Mouse (Mus musculus): ENCODE data around the gene Cops3. TPM values are rescaled to one million over a fixed set of nuclear protein-coding genes. Genes with fewer than 3 reads are reported as not detected.

Gene Cops3
- polyA plus RNA-seq, 1 experiment from 2014 or later: 199 TPM

GRCm38 (mm10) chr11:59805656-59806055, 34.0 kb downstream of the Cops3 start:
- Histone ChIP-seq H3K36me3 (replicated peaks; ENCODE audit: control insufficient read depth, insufficient read depth) (peaks cover 73% of the 10 kb centered on the region), H3K9me3 (ENCODE audit: control insufficient read depth, low read length) (no peaks in the 10 kb centered on the region), H3K4me2 (replicated peaks) (no peak overlapping the region), H3K4me3 (replicated peaks; ENCODE audit: low read length) (no peak overlapping the region), H3K4me1 (replicated peaks; ENCODE audit: control insufficient read depth, insufficient read depth, low read length) (peaks cover 9% of the 10 kb centered on the region), H3K27ac (no peak overlapping the region), H3K9ac (no peak overlapping the region), H3K27me3 (ENCODE audit: control insufficient read depth, insufficient read depth, low read length) (no peaks in the 10 kb centered on the region)
- ATAC-seq (ENCODE audit: low FRiP score): no peak
- DNase-seq (ENCODE audit: low spot score): no peak
- WGBS: 96% methylated on average over 2 of the region's 2 CpGs

GRCm38 (mm10) chr11:59805256-59805655, 34.4 kb downstream of the Cops3 start:
- no peak overlapping the region for H3K4me3 ChIP-seq (replicated peaks; ENCODE audit: low read length)
- H3K9me3 ChIP-seq (ENCODE audit: control insufficient read depth, low read length): no peaks in the 10 kb centered on the region
- H3K4me1 ChIP-seq (replicated peaks; ENCODE audit: control insufficient read depth, insufficient read depth, low read length): peaks cover 9% of the 10 kb centered on the region
- DNase-seq (ENCODE audit: low spot score): no peak
- H3K4me2 ChIP-seq (replicated peaks): no peak overlapping the region
- H3K27me3 ChIP-seq (ENCODE audit: control insufficient read depth, insufficient read depth, low read length): no peaks in the 10 kb centered on the region
- H3K36me3 ChIP-seq (replicated peaks; ENCODE audit: control insufficient read depth, insufficient read depth): peaks cover 77% of the 10 kb centered on the region
- WGBS: 92% methylated on average over 1 of the region's 1 CpGs
- H3K27ac ChIP-seq: no peak overlapping the region
- H3K9ac ChIP-seq: no peak overlapping the region
- no peak for ATAC-seq (ENCODE audit: low FRiP score)

- Histone ChIP-seq H3K4me1 (replicated peaks; ENCODE audit: control insufficient read depth, insufficient read depth, low read length) (peaks cover 9% of the 10 kb centered on the region), H3K27ac (no peak overlapping the region), H3K9ac (no peak overlapping the region), H3K4me2 (replicated peaks) (no peak overlapping the region), H3K36me3 (replicated peaks; ENCODE audit: control insufficient read depth, insufficient read depth) (peaks cover 84% of the 10 kb centered on the region), H3K27me3 (ENCODE audit: control insufficient read depth, insufficient read depth, low read length) (no peaks in the 10 kb centered on the region), H3K9me3 (ENCODE audit: control insufficient read depth, low read length) (no peaks in the 10 kb centered on the region), H3K4me3 (replicated peaks; ENCODE audit: low read length) (no peak overlapping the region)
- WGBS: 94% methylated on average over 22 of the region's 22 CpGs
- ATAC-seq (ENCODE audit: low FRiP score) (no peak), DNase-seq (ENCODE audit: low spot score) (no peak)
Measured at GRCm38 (mm10) chr11:59804409-59805110, 35.1 kb downstream of the Cops3 start.

- Histone ChIP-seq H3K27me3 (ENCODE audit: control insufficient read depth, insufficient read depth, low read length) (no peaks in the 10 kb centered on the region), H3K9me3 (ENCODE audit: control insufficient read depth, low read length) (no peaks in the 10 kb centered on the region), H3K4me2 (replicated peaks) (no peak overlapping the region), H3K4me1 (replicated peaks; ENCODE audit: control insufficient read depth, insufficient read depth, low read length) (peaks cover 5% of the 10 kb centered on the region), H3K36me3 (replicated peaks; ENCODE audit: control insufficient read depth, insufficient read depth) (peaks cover 95% of the 10 kb centered on the region), H3K9ac (no peak overlapping the region), H3K27ac (no peak overlapping the region), H3K4me3 (replicated peaks; ENCODE audit: low read length) (no peak overlapping the region)
- WGBS: 94% methylated on average over 14 of the region's 14 CpGs
- no peak for DNase-seq (ENCODE audit: low spot score)
- no peak for ATAC-seq (ENCODE audit: low FRiP score)
Measured at GRCm38 (mm10) chr11:59803516-59803915, 36.1 kb downstream of the Cops3 start.

DNA sequence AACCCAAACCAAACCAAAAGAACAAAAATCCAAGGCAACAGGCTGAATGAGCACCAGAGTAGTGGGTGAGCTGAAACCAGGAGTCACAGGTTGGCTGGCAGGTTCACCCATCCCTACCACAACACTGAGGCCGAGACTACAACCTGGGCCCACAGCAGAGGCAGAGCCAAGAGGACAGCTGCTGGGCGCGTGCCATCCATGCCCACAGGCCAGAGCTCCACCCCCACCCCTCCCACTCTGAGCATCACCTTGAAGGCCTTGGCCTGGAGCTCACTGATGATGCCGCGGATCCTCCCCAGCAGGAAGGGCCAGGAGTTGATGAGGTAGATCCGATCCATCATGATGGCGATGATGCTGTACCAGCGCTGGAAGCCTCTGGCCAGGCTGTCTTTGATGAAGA, 37.8 kb downstream of the Cops3 start:
- 96% methylated on average over 8 of the region's 8 CpGs for WGBS

DNA sequence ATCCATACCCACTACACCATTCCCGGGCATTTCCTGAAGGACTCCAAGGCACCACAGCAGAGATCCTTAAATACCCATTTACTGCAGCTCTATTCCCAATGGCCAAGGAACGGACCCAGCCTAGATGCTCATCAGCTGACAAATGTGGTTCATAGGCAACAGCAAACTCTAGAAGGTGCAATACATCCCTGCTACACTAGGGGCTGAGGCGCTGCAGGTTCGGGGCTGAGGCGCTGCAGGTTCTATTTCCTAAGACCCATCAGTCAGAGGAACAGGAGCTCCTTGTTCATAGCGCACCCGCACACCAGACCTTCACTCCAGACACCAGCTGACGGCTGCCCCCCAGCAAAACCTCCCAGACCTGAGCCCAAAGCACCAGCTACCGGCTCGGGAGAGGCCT, 39.2 kb downstream of the Cops3 start:
- no peak overlapping the region for H3K4me3 ChIP-seq (replicated peaks; ENCODE audit: low read length)
- WGBS: 93% methylated on average over 10 of the region's 10 CpGs
- H3K27ac ChIP-seq: no peak overlapping the region
- H3K9ac ChIP-seq: no peak overlapping the region
- H3K27me3 ChIP-seq (ENCODE audit: control insufficient read depth, insufficient read depth, low read length): no peaks in the 10 kb centered on the region
- no peak for ATAC-seq (ENCODE audit: low FRiP score)
- H3K4me2 ChIP-seq (replicated peaks): no peak overlapping the region
- H3K9me3 ChIP-seq (ENCODE audit: control insufficient read depth, low read length): no peaks in the 10 kb centered on the region
- H3K36me3 ChIP-seq (replicated peaks; ENCODE audit: control insufficient read depth, insufficient read depth): peaks cover 100% of the 10 kb centered on the region
- no peaks in the 10 kb centered on the region for H3K4me1 ChIP-seq (replicated peaks; ENCODE audit: control insufficient read depth, insufficient read depth, low read length)
- DNase-seq (ENCODE audit: low spot score): no peak

More for the DNA sequence above, 37.8 kb downstream of the Cops3 start:
- Histone ChIP-seq H3K36me3 (replicated peaks; ENCODE audit: control insufficient read depth, insufficient read depth) (peaks cover 100% of the 10 kb centered on the region), H3K4me2 (replicated peaks) (no peak overlapping the region), H3K9me3 (ENCODE audit: control insufficient read depth, low read length) (no peaks in the 10 kb centered on the region), H3K27ac (no peak overlapping the region), H3K4me1 (replicated peaks; ENCODE audit: control insufficient read depth, insufficient read depth, low read length) (no peaks in the 10 kb centered on the region), H3K9ac (no peak overlapping the region), H3K4me3 (replicated peaks; ENCODE audit: low read length) (no peak overlapping the region), H3K27me3 (ENCODE audit: control insufficient read depth, insufficient read depth, low read length) (no peaks in the 10 kb centered on the region)
- DNase-seq (ENCODE audit: low spot score) (no peak), ATAC-seq (ENCODE audit: low FRiP score) (no peak)

GRCm38 (mm10) chr11:59793390-59793789, 46.2 kb downstream of the Cops3 start:
- DNase-seq (ENCODE audit: low spot score) (no peak), ATAC-seq (ENCODE audit: low FRiP score) (no peak)
- Histone ChIP-seq H3K27me3 (ENCODE audit: control insufficient read depth, insufficient read depth, low read length) (no peaks in the 10 kb centered on the region), H3K36me3 (replicated peaks; ENCODE audit: control insufficient read depth, insufficient read depth) (peaks cover 79% of the 10 kb centered on the region), H3K4me2 (replicated peaks) (no peak overlapping the region), H3K4me1 (replicated peaks; ENCODE audit: control insufficient read depth, insufficient read depth, low read length) (no peaks in the 10 kb centered on the region), H3K9me3 (ENCODE audit: control insufficient read depth, low read length) (no peaks in the 10 kb centered on the region), H3K27ac (no peak overlapping the region), H3K9ac (no peak overlapping the region), H3K4me3 (replicated peaks; ENCODE audit: low read length) (no peak overlapping the region)
- WGBS: 89% methylated on average over 6 of the region's 6 CpGs

GRCm38 (mm10) chr11:59789311-59789710, 50.3 kb downstream of the Cops3 start:
- H3K27ac ChIP-seq: no peak overlapping the region
- no peak overlapping the region for H3K4me2 ChIP-seq (replicated peaks)
- H3K9ac ChIP-seq: no peak overlapping the region
- H3K27me3 ChIP-seq (ENCODE audit: control insufficient read depth, insufficient read depth, low read length): no peaks in the 10 kb centered on the region
- WGBS: 92% methylated on average over 1 of the region's 1 CpGs
- ATAC-seq (ENCODE audit: low FRiP score) (no peak), DNase-seq (ENCODE audit: low spot score) (no peak)
- H3K4me3 ChIP-seq (replicated peaks; ENCODE audit: low read length): no peak overlapping the region
- 0 out of 2 replicates have a peak, but pooled peaks cover 5% of the 10 kb centered on the region for H3K4me1 ChIP-seq (replicated peaks; ENCODE audit: control insufficient read depth, insufficient read depth, low read length)
- H3K36me3 ChIP-seq (replicated peaks; ENCODE audit: control insufficient read depth, insufficient read depth): peaks cover 38% of the 10 kb centered on the region
- no peaks in the 10 kb centered on the region for H3K9me3 ChIP-seq (ENCODE audit: control insufficient read depth, low read length)

DNA sequence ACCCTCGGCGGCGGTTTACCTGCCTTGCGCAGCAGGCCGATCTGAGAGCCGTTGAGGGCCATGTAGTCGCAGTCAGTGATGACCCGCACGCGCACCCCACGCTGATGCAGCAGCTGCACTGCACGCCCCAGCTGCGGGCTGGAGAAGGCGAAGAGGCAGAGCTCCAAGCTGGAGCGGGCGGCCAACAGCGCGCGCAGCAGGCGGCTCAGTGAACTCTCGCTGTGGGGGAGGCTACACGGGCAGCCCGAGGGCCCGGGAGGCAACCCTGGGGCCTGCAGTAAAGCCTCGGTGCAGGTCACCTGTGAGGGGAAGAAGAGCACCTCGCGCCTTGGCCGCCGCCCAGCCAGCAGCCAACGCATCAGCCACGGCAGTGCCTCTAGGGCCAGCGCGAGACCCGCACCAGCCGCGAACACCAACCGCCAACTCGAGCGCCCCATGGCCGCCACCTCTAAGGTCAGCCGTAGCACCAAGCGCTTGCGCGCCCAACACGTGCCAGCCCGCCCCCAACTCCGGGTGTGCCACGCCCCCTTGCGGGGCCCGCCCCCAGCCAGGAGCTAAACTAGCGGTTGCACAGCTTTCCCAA, 52.3 kb downstream of the Cops3 start, which contains the start of gene Pld6:
Gene Pld6, minus strand, starts transcription at position 447 of the 583 bp plus-strand sequence.
- ATAC-seq (ENCODE audit: low FRiP score): peak; percentile 75
- H3K36me3 ChIP-seq (replicated peaks; ENCODE audit: control insufficient read depth, insufficient read depth): peaks cover 20% of the 10 kb centered on the region
- H3K4me1 ChIP-seq (replicated peaks; ENCODE audit: control insufficient read depth, insufficient read depth, low read length): 0 out of 2 replicates have a peak, but pooled peaks cover 5% of the 10 kb centered on the region
- peak within 1 kb of the TSS; percentile 44 for H3K4me3 ChIP-seq (replicated peaks; ENCODE audit: low read length)
- H3K4me2 ChIP-seq (replicated peaks): peak within 1 kb of the TSS; percentile 95
- WGBS: under 1% methylated on average over 50 of the region's 51 CpGs
- peak within 1 kb of the TSS; percentile 64 for H3K9ac ChIP-seq
- H3K9me3 ChIP-seq (ENCODE audit: control insufficient read depth, low read length): no peaks in the 10 kb centered on the region
- no peak within 1 kb of the TSS for H3K27ac ChIP-seq
- DNase-seq (ENCODE audit: low spot score): peak; percentile 33
- H3K27me3 ChIP-seq (ENCODE audit: control insufficient read depth, insufficient read depth, low read length): no peaks in the 10 kb centered on the region
